Mouse (Mus musculus) neural tube, embryonic 12.5 days (tissue): ENCODE data around the gene Ptpn3. TPM values are rescaled to one million over a fixed set of nuclear protein-coding genes. Genes with fewer than 3 reads are reported as not detected.

Source experiments
- ATAC-seq: fragments of 200-750 bp; cut with Nextera tagmentation; 2 replicates; pipeline ENCODE4 v1.8.0; 2017; ENCODE audit warnings: low read depth, mild to moderate bottlenecking, moderate TSS enrichment, moderate library complexity; ENCODE audit not compliant: low FRiP score
- H3K27ac ChIP-seq: fragments of 300-500 bp; sonication (generic); 2 replicates; pipeline ENCODE4 v1.5.1; 2016
- H3K27me3 ChIP-seq: fragments of 300-500 bp; sonication (generic); replicated peaks from 2 replicates; pipeline ENCODE4 v1.6.1; 2016; ENCODE audit warnings: mild to moderate bottlenecking
- H3K36me3 ChIP-seq: fragments of 300-500 bp; sonication (generic); 2 replicates; pipeline ENCODE4 v1.6.1; 2016; ENCODE audit warnings: mild to moderate bottlenecking
- H3K4me1 ChIP-seq: fragments of 300-500 bp; sonication (generic); 2 replicates; pipeline ENCODE4 v1.6.1; 2016
- H3K4me2 ChIP-seq: fragments of 300-500 bp; sonication (generic); replicated peaks from 2 replicates; pipeline ENCODE4 v1.6.1; 2016; ENCODE audit warnings: mild to moderate bottlenecking
- H3K4me3 ChIP-seq: fragments of 300-500 bp; sonication (generic); 2 replicates; pipeline ENCODE4 v1.5.1; 2016
- H3K9ac ChIP-seq: fragments of 300-500 bp; sonication (generic); 2 replicates; pipeline ENCODE4 v1.6.1; 2016; ENCODE audit warnings: mild to moderate bottlenecking
- H3K9me3 ChIP-seq: fragments of 300-500 bp; sonication (generic); 2 replicates; pipeline ENCODE4 v1.6.1; 2016; ENCODE audit warnings: mild to moderate bottlenecking
- WGBS: fragments of 180-500 bp; shearing (Covaris S2); methylation state at CpG from one replicate; pipeline ENCODE4 v1.1.7; 2016; 5-methylcytosine and 5-hydroxymethylcytosine counted together
- polyA plus RNA-seq: library from polyadenylated mRNA; unstranded; fragments of >200 nt; fragmentation: Nextera tagmentation; extraction: Ambion mirVana; gene quantifications from 2 replicates; pipeline ENCODE4 v1.2.1, GENCODE M21; 2016

Ptpn3 gene
- polyA plus RNA-seq, 1 experiment from 2014 or later: 5.8 TPM

DNA sequence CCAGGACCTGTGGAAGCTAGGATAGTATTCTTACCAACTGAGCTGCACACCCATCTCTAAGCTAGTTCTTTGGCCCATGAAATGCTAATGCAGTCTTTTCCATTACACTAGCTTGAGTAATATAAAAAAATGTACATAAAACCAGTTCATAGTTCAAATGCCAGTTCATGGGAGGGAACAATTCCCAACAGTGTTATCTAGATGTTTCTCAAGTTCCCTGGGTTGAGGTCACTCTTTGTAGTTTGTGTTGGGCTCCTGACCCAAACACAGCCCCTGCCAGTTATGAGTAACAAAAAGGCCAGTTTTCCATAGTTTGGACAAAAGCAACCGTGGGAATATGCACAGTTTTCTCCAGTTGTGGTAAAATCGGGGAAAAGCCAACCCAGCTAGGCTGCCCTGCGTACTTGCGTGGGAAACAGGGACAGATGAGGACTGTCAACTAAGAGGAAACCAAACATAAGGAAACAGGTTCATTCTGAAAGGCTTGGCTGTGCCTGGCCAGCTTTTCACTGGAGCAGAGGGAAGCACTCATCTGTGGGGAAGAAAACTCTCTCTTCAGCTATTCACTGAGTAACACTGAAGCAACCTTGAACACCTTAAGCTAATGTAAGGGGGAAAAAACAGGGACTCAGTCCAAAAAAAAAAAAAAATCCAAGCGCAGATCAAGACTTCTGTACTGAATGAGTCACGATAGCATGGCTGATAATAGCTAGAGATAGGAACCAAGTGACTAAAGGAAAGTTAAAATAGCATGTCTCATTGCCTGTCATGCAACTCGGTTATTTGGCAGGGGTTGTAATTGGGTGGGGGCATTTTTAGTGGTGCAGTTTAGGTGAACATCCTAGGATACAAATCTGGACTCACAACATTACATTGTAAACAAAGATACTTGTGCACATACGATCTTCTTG, 10.9 kb upstream of the Ptpn3 start:
- Histone ChIP-seq H3K4me1 (0 out of 2 replicates have a peak, but pooled peaks cover 3% of the 10 kb centered on the region), H3K27me3 (no peaks in the 10 kb centered on the region), H3K4me3 (no peak overlapping the region), H3K9ac (no peak overlapping the region), H3K4me2 (no peak overlapping the region), H3K36me3 (no peaks in the 10 kb centered on the region), H3K9me3 (no peaks in the 10 kb centered on the region), H3K27ac (no peak overlapping the region)
- WGBS: 83% methylated on average over 8 of the region's 8 CpGs
- no peak for ATAC-seq

DNA sequence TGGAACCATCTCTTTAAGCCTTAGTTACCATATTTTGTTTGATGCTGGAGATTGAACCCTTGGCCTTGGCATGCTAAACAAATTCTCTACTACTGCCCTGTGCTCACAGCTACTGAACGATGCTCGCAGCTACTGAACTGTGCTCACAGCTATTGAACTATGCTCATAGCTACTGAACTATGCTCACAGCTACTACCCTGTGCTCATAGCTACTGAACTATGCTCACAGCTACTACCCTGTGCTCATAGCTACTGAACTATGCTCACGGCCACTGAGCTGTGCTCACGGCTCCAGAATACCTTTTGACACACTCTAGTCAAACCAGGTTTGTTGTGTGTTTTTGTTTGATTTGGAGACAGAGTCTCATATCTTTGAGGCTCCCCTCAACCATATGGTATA, 10.1 kb upstream of the Ptpn3 start:
- 91% methylated on average over 4 of the region's 4 CpGs for WGBS
- no peaks in the 10 kb centered on the region for H3K36me3 ChIP-seq
- H3K9ac ChIP-seq: no peak overlapping the region
- no peak for ATAC-seq
- no peak overlapping the region for H3K27ac ChIP-seq
- H3K27me3 ChIP-seq: no peaks in the 10 kb centered on the region
- H3K4me2 ChIP-seq: no peak overlapping the region
- no peak overlapping the region for H3K4me3 ChIP-seq
- no peaks in the 10 kb centered on the region for H3K9me3 ChIP-seq
- 0 out of 2 replicates have a peak, but pooled peaks cover 3% of the 10 kb centered on the region for H3K4me1 ChIP-seq

DNA sequence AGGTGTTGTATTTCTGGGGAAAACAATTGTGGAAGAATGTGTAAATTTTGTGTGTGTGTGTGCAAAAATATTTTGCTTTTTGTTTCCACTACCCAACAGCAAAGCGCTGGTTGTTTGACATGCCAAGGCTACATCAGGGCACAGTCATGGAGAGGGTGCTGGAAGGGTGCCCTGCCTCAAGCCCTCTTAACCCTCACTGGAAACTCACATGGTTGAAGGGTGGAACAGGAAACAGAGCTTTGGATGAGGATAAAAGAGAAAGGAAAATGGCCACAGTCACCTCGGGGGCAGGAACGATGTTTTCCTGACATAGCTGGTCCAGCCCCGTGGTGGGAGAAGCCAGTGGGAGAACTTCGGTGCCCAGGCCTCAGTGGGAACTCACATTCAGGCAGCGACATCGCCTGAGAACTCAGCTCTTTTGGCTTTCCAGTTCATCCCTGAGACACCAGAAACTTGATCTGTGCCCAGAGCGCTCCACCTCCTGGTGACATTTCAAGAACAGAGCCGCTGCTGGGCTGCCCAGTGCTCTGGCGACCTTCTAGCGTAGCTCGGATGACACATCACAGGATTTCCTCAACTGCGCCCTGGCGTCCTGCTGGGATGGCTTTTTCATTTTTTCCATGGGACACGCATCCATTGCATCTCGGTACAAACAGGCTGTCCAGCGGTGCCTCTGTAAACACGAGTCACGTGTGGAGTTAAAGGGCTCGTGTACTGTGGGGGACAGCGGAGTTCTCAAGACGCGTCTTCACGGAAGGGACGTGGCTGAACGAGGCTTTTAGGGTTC, 6.8 kb upstream of the Ptpn3 start:
- H3K4me1 ChIP-seq: peaks cover 7% of the 10 kb centered on the region; the same call in 1 of the 2 replicates
- no peaks in the 10 kb centered on the region for H3K36me3 ChIP-seq
- 51% methylated on average over 26 of the region's 26 CpGs for WGBS
- no peak overlapping the region for H3K9ac ChIP-seq
- H3K27ac ChIP-seq: no peak overlapping the region
- peak overlapping the region; percentile 25 for H3K4me2 ChIP-seq
- no peak overlapping the region for H3K4me3 ChIP-seq
- H3K27me3 ChIP-seq: no peaks in the 10 kb centered on the region
- no peak for ATAC-seq
- H3K9me3 ChIP-seq: no peaks in the 10 kb centered on the region

DNA sequence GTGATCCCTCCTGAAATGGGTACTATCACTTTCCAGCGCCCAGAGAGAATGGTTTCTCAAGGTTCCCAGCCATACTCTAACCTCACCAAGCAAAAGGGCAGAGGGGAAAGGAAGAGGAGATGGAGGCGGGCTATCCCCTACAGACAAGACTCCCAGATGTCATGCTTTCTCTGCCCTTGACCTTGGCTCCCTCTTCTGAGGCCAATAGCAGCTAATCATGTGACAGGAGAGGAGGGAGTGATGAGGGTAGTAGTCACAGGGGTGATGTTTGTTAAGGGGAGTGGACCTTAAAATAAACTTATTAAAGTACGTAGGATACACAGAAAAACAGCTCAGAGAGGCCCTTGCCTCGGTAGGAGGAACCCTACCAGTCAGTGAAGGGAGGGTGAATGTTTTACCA, 6.1 kb upstream of the Ptpn3 start:
- no peaks in the 10 kb centered on the region for H3K36me3 ChIP-seq
- WGBS: 83% methylated on average over 4 of the region's 4 CpGs
- no peak for ATAC-seq
- H3K4me3 ChIP-seq: no peak overlapping the region
- no peak overlapping the region for H3K27ac ChIP-seq
- H3K27me3 ChIP-seq: no peaks in the 10 kb centered on the region
- no peak overlapping the region for H3K4me2 ChIP-seq
- H3K9ac ChIP-seq: no peak overlapping the region
- H3K9me3 ChIP-seq: no peaks in the 10 kb centered on the region
- H3K4me1 ChIP-seq: peaks cover 7% of the 10 kb centered on the region; the same call in 1 of the 2 replicates

DNA sequence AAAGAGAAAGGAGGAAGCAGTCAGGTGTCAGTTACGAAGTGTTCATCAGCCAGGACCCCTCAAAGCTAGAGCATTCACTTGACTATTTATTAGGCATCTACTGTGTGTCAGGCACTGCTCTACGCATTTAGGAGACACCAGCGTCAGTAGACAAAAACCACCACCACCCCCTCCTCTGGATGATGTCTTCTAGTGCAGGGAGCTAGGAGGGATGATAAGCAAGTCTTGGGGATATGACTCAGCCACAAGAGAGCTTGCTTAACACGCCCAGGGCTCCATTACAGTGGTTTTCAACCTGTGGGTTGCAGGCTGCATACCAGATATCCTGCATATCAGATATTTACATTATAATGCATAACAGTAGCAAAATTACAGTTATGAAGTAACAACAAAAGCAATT, 4.6 kb upstream of the Ptpn3 start:
- H3K27me3 ChIP-seq: no peaks in the 10 kb centered on the region
- no peak overlapping the region for H3K4me2 ChIP-seq
- peaks cover 7% of the 10 kb centered on the region; the same call in 1 of the 2 replicates for H3K4me1 ChIP-seq
- no peak for ATAC-seq
- H3K4me3 ChIP-seq: no peak overlapping the region
- H3K9me3 ChIP-seq: no peaks in the 10 kb centered on the region
- WGBS: 87% methylated on average over 4 of the region's 4 CpGs
- H3K9ac ChIP-seq: no peak overlapping the region
- H3K36me3 ChIP-seq: no peaks in the 10 kb centered on the region
- no peak overlapping the region for H3K27ac ChIP-seq

DNA sequence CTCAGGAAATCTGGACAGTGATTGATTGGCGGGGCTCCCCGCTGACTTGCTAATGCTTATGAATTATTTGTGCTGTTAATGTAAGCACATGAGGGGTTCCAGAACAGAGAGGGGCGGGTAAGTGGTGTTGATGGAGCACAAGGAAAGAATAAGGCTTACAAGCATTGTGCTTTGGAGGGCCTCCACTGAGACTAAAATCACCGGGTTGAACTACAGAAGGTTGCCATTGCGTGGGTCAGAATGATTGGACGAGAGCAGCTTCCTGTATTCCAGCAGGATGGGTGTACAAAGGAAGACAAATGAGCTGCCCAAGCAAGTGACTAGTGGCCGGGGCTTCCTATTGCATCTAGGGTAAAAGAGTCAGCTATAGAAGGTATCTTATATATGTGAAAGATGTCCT, 4.0 kb upstream of the Ptpn3 start:
- Histone ChIP-seq H3K4me2 (no peak overlapping the region), H3K27ac (no peak overlapping the region), H3K36me3 (no peaks in the 10 kb centered on the region), H3K4me3 (no peak overlapping the region), H3K9me3 (no peaks in the 10 kb centered on the region), H3K4me1 (peaks cover 13% of the 10 kb centered on the region), H3K27me3 (peaks cover 2% of the 10 kb centered on the region), H3K9ac (no peak overlapping the region)
- no peak for ATAC-seq
- WGBS: 49% methylated on average over 7 of the region's 7 CpGs

DNA sequence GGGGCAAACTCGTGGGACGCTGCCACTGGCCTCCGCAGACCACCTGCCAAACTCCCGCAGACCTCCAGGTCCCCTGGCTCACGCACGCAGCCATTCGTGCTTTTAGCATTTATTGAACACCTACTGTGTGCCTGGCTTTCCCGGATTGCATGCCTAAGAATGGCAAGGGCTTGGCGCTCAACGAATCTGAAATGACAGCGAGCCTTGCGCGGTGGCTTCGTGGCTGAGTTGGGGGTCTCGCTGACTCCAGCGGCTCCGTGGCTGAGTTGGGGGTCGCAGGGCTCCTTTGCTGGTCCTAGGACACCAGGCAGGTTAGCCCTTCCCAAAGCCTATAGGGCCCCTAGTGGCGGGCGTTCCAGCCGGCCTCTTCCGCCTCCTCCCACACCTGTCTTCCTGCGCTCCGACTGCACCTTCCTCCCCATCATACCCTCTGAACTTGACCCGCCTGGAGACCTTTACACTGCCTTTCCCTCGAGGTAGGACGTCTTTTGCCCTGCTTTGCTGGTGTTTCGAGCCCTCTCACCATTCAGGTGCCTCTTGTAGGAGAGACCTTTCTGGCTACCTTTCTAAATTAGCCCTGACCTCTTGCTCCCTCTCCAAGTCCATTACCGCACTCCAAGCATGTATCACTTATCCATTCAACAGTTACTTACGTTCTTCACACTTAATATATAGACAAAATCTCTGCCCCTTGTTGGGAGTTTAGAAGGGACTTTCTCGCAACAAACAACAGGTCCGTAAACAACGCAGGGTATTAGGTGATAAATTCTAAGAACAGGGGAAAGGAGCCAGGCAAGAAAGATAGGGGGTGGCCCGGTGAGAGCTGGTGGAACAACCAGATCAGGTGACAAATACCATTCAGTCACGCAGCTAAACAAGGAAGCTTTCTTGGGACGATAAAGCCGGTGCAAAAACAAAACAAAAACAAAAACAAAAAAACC, 898 bp downstream of the Ptpn3 start:
- Histone ChIP-seq H3K9me3 (no peaks in the 10 kb centered on the region), H3K9ac (peak overlapping the region; percentile 72), H3K36me3 (no peaks in the 10 kb centered on the region), H3K27ac (no peak overlapping the region), H3K4me3 (peak overlapping the region; percentile 79), H3K4me2 (peak overlapping the region; percentile 99), H3K4me1 (peaks cover 27% of the 10 kb centered on the region), H3K27me3 (peaks cover 35% of the 10 kb centered on the region)
- ATAC-seq: no peak
- WGBS: under 1% methylated on average over 37 of the region's 37 CpGs

DNA sequence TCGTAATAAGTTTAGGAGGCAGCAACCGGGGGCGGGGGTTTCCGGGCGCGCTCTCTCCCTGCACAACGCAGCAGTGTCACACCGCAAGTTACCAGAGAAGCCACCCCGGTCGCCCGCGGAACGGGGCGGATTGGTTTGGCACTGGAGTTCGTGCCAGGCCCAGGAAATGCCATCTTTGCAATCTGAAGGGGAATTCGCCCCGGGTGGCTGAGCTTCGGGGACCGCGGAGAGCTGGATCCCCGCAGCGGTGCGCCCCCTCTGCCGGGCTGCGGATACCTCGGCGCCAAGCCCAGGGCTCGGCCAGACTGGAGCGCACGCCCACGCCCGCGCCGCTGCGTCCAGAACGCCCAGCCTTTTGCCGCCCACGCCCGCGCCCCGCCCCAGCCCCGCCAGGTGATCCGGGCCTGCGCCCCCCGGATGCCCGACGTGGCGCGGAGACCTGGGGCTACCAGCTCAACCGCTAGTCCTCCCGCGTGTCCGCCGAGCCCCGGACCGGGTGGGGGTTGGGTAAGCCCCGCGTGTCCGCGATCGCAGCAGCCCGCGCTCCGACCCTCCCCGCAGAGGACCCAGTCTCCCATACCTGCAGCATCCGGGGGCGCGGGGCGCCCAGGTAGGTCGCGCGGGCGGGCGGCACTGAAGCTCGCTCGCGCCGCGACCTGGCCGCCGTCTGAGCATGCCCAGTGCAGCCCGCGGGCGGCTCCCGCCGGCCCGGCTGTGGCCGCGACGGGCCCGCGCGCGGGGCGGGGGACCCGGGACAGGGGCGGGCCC, 1.8 kb downstream of the Ptpn3 start:
- peaks cover 23% of the 10 kb centered on the region for H3K4me1 ChIP-seq
- H3K27me3 ChIP-seq: peaks cover 35% of the 10 kb centered on the region
- ATAC-seq: peak; percentile 42
- WGBS: under 1% methylated on average over 86 of the region's 97 CpGs
- no peaks in the 10 kb centered on the region for H3K36me3 ChIP-seq
- peak overlapping the region; percentile 72 for H3K9ac ChIP-seq
- peak overlapping the region; percentile 79 for H3K4me3 ChIP-seq
- no peaks in the 10 kb centered on the region for H3K9me3 ChIP-seq
- no peak overlapping the region for H3K27ac ChIP-seq
- H3K4me2 ChIP-seq: peak overlapping the region; percentile 99

DNA sequence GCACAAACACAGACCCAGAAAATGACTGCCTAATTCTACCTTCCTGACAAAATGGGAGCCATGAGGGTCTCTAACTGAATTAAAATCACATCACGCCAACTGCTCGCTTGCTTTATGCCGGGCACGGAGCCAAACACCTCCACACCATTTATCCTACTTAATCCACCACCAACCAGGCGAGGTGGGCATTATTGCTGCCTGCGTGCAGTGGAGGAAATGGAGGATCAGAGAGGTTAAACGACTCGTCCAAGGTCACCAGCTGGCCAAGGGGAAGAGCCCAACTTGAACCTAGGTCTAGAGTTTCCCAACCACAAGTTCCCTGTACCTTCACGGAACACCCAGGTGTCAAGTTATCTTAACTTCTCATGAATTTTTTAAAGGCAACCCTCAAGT, 2.3 kb downstream of the Ptpn3 start:
- Histone ChIP-seq H3K4me1 (peaks cover 23% of the 10 kb centered on the region), H3K27ac (no peak overlapping the region), H3K9ac (peak overlapping the region; percentile 72), H3K27me3 (peaks cover 35% of the 10 kb centered on the region), H3K4me3 (peak overlapping the region; percentile 79), H3K36me3 (no peaks in the 10 kb centered on the region), H3K9me3 (no peaks in the 10 kb centered on the region), H3K4me2 (peak overlapping the region; percentile 99)
- no peak for ATAC-seq
- 3% methylated on average over 9 of the region's 9 CpGs for WGBS

DNA sequence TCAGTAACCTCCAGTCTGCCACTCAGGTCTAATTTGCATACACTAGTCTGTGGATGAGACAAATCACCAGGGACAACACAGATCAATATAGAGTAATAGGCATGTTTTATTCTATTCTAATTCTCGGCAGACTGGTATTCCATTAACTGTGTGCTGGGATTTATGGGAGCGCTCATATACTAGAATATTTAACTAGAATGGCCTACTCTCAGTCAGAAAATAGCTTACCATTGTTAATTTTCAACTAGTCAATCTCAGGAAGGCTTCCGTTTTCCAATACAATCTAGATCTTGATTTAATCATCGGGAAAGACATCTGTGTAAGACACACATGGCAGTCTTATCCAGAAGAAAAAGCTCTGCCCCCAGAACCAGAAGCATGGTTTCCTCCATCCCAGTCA, 3.5 kb downstream of the Ptpn3 start:
- Histone ChIP-seq H3K9ac (no peak overlapping the region), H3K36me3 (no peaks in the 10 kb centered on the region), H3K27me3 (peaks cover 35% of the 10 kb centered on the region), H3K4me1 (peaks cover 23% of the 10 kb centered on the region), H3K9me3 (no peaks in the 10 kb centered on the region), H3K4me3 (no peak overlapping the region), H3K27ac (no peak overlapping the region), H3K4me2 (no peak overlapping the region)
- 71% methylated on average over 4 of the region's 4 CpGs for WGBS
- no peak for ATAC-seq

DNA sequence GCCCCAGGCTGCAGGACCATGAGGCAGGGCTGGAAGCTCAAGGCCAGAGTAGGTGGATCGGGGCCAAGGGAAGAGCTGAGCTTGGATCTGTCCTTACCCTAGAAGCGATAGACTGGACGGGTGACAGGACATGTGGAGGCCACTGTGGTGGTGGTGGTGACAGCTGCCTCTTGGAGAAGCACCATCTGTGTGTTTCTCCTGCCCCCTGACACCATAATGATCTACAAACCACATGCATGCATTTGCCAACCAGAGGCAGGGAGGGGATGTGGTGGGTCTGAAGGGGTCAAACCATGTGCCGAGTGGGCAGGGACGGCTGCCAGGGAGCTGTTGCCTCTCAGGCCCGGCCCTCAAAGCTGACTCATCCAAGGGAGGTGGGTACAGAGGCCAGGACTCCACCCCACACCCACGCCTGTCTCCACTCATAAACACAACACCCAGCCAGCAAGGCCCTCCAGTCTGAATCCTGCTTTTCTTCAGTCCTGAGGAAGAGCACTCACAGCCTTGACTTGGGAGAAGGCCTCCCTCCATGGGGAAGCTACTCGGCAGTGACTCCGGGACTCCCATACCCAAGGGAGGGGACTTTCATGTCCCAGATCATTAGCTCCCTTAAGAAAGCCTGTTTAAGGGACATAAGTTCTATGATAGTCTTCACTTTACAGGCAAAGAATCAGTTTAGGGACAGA, 6.5 kb downstream of the Ptpn3 start:
- H3K27me3 ChIP-seq: peaks cover 28% of the 10 kb centered on the region
- H3K9ac ChIP-seq: no peak overlapping the region
- peaks cover 13% of the 10 kb centered on the region; the same call in 1 of the 2 replicates for H3K4me1 ChIP-seq
- no peaks in the 10 kb centered on the region for H3K36me3 ChIP-seq
- no peak overlapping the region for H3K4me3 ChIP-seq
- no peak overlapping the region for H3K27ac ChIP-seq
- 71% methylated on average over 9 of the region's 9 CpGs for WGBS
- ATAC-seq: no peak
- H3K9me3 ChIP-seq: no peaks in the 10 kb centered on the region
- H3K4me2 ChIP-seq: no peak overlapping the region
